In the genomic region with DNA sequence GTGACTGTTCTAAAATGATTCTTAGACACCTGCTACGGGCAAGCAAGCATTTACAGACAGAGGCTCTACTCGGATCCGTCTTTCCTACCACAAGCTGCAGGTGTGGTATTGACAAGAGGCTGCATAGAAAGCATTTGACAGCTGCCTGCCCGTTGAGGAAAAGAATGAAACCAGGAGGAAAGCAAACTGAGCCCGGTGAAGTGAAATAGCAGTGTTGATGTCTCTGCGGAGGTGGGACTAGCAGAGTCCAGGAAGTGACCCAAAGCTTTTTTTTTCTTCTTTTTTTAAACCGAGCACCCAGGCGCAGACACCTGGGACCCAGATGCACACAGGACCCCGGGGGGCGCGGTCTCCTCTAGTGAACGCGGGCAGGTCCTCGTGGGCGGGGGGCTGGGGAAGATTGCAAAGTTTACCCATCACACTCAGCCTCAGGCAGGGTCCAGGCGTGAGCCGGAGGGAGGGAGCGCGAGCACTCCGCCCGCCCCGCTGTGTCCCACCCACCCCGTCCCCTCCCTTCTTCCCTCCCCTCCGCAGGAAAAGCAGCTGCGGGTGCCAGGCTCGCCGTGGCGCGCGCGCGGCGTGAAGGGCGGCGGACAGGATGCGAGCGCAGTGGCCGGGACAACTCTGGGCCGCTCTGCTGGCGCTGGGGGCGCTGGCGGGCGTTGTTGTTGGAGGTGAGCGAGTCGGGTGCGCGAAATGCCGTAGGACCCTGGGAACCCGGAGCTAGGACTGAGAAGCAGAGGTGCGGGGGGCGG, we compare ENCODE assay signal across 8 mouse cellular contexts. TPM values are rescaled to one million over a fixed set of nuclear protein-coding genes. Genes with fewer than 3 reads are reported as not detected.
DNase-seq lines count a peak whose midpoint lies in the region; ATAC-seq and TF ChIP-seq lines count a peak whose summit lies in the region.

TSS of gene Itgb3 (plus strand) at position 510 of the 755 bp plus-strand sequence.

- POLR2A ChIA-PET in Patski (lab: Charles Lee), result interaction anchor here (1.2 kb wide), 1 partner anchor 17 kb away, joined by 3 read pairs; no protein-coding TSS in a partner anchor

- peak within 1 kb of the TSS; percentile 53 for H3K4me3 ChIP-seq in hindbrain, embryonic 14.5 days (replicated peaks; ENCODE audit: low read length)
- H3K4me3 ChIP-seq in megakaryocyte, embryonic 14.5 days (replicated peaks), result peak within 1 kb of the TSS; percentile 99

- WGBS in hindbrain, embryonic 14.5 days, result 2% methylated on average over 37 of the region's 51 CpGs

- peak within 1 kb of the TSS; percentile 69 for H3K9ac ChIP-seq in hindbrain, embryonic 14.5 days

- no peaks in the 10 kb centered on the region for H3K36me3 ChIP-seq in hindbrain, embryonic 14.5 days (replicated peaks; ENCODE audit: control insufficient read depth, insufficient read depth)
- peaks cover 46% of the 10 kb centered on the region for H3K36me3 ChIP-seq in megakaryocyte, embryonic 14.5 days (replicated peaks; ENCODE audit: low read length)

- H3K27me3 ChIP-seq in Patski, result no peaks in the 10 kb centered on the region
- peaks cover 25% of the 10 kb centered on the region for H3K27me3 ChIP-seq in hindbrain, embryonic 14.5 days (ENCODE audit: control insufficient read depth, insufficient read depth, low read length)
- H3K27me3 ChIP-seq in megakaryocyte, embryonic 14.5 days (replicated peaks), result no peaks in the 10 kb centered on the region

- ATAC-seq in Patski, result peak; percentile 82
- peak; percentile 89 for ATAC-seq in hindbrain, embryonic 14.5 days (ENCODE audit: low FRiP score)

- in situ Hi-C loops in Patski (cut with MboI; ENCODE audit: low pct_unique_long_range_greater_than_20kb), result loop anchor here (10.0 kb wide), 1 partner anchor 517 kb away; the partner anchor contains the start of gene Mettl2

- no peak for DNase-seq in Patski (ENCODE audit: low read depth, low spot score)
- DNase-seq in cerebellum, postnatal 10 days, result peak; percentile 85 to 87
- peak; percentile 59 for DNase-seq in gastrocnemius, adult 18-20 months (ENCODE audit: low spot score)
- DNase-seq in hindbrain, embryonic 14.5 days (ENCODE audit: low spot score), result peak; percentile 70
- peak; percentile 51 to 67 for DNase-seq in left cerebral cortex, postnatal 14 days (ENCODE audit: low spot score in 2 of 2)
- DNase-seq in right cerebral cortex, adult 18-20 months, result peak; percentile 48
- DNase-seq in urinary bladder, postnatal 25 days (ENCODE audit: low spot score), result peak; percentile 62

- intact Hi-C loops in left cerebral cortex, postnatal 14 days (cut with DNase I), result no loop called here

- no peaks in the 10 kb centered on the region for H3K9me3 ChIP-seq in hindbrain, embryonic 14.5 days (ENCODE audit: control insufficient read depth, low read length)
- no peaks in the 10 kb centered on the region for H3K9me3 ChIP-seq in megakaryocyte, embryonic 14.5 days

- peak; percentile 89 for TF ChIP-seq CTCF in Patski (IDR thresholded peaks at IDR 0.05)

- peaks cover 5% of the 10 kb centered on the region; the same call in 1 of the 2 replicates for H3K4me1 ChIP-seq in hindbrain, embryonic 14.5 days (replicated peaks; ENCODE audit: control insufficient read depth, insufficient read depth, low read length)
- peaks cover 71% of the 10 kb centered on the region for H3K4me1 ChIP-seq in megakaryocyte, embryonic 14.5 days

- H3K27ac ChIP-seq in hindbrain, embryonic 14.5 days, result no peak within 1 kb of the TSS

- CTCF ChIA-PET in Patski (lab: Charles Lee), result interaction anchor here (0.7 to 2.9 kb wide), 3 partner anchors 18 to 64 kb away, joined by 3 to 12 read pairs (median 3); no protein-coding TSS in a partner anchor

- H3K4me2 ChIP-seq in hindbrain, embryonic 14.5 days (replicated peaks), result peak within 1 kb of the TSS; percentile 94

RNA-seq across cellular contexts. Expression of gene Itgb3, which starts in this region (rescaled TPM):
- polyA plus RNA-seq in Patski (2021), result 25.3 TPM
- 1 to 10 TPM in 1 of 2 experiments, under 1 TPM in 1; 0.71 to 1.3 TPM for total RNA-seq in gastrocnemius, adult 18-20 months (2021)
- polyA plus RNA-seq in hindbrain, embryonic 14.5 days (2014; fragmentation: Nextera tagmentation; extraction: Ambion mirVana), result 0.43 and 0.68 TPM in 2 replicates
- total RNA-seq in left cerebral cortex, postnatal 14 days (2021), result 1 to 10 TPM; 4.3 to 4.5 TPM
- 123 and 181 TPM in 2 replicates for polyA plus RNA-seq in megakaryocyte, embryonic 14.5 days (2012; ENCODE audit: insufficient read depth, low replicate concordance)

Comparison
In these comparisons a context has a peak if more than half of its experiments do, and no peak if none do; other contexts are left out.
1. RNA of gene Itgb3 (polyA plus RNA-seq): 123 to 181 TPM in megakaryocyte, embryonic 14.5 days and 25.3 TPM in Patski (single experiment); 0.43 to 0.68 TPM in hindbrain, embryonic 14.5 days; every median in the first group is over 10 times any median in the second.
2. Peak in DNase-seq, ATAC-seq, H3K4me3 ChIP-seq, H3K9ac ChIP-seq and H3K4me2 ChIP-seq in hindbrain, embryonic 14.5 days; RNA of the gene not detected or under 1 TPM.